Mouse (Mus musculus): Measurements from ENCODE around the gene Hspa1l. TPM values are rescaled to one million over a fixed set of nuclear protein-coding genes. Genes with fewer than 3 reads are reported as not detected.
"Not testable (repeated sequence)": the region's sequence is repeated elsewhere in the genome, so short reads cannot be mapped to it uniquely, and the experiment has no call there.

Hspa1l gene
- total RNA-seq, 4 experiments from 2014 or later, result 19.4 to 26.1 (median 20.2) TPM

GRCm38 (mm10) chr17:34971694-34972068 lies 822 bp upstream of the Hspa1l start:
- not testable (repeated sequence) for DNase-seq (ENCODE audit: low spot score in 2 of 2)

DNA sequence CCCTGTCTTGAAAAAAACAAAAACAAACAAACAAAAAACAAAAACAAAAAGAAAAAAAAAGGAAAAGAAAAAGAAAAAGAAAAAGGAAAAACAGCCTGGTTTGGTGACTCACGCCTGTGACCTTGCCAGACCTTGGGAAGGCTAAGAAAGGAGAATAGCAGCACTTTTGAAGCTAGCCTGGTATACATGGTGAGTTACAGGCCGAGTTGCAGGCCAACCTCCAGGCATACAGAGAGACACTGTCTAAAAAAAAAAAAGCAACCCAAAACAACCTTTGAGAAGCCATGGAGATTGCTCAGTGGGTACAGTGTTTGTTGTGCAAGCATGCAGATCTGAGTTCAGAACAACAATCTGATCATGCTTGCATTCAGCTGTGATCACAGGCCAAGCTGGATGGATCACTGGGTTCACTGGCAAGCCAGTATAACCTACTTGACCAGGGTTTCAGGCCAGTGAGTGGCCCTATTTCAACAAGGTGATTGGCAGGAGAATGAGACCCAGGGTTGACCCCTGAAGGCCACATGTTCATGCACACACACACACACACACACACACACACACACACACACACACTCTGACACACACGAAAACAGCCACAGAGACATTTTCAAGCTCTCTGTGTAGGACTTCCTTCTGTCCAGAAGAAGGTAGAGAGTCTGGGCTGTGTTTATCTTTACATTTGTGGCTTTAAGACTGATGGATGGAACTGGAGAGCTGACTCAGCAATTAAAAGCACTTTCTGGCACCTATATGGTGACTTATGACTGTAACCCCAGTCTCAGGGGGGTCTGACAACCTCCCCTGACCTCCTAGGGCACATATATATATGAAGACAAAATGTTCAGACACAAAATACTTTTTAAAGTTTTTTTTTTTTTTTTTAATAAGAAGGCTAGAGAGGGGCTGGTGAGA lies 3.3 kb downstream of the Hspa1l start:
- DNase-seq (ENCODE audit: low spot score in 2 of 2), result no peak

DNA sequence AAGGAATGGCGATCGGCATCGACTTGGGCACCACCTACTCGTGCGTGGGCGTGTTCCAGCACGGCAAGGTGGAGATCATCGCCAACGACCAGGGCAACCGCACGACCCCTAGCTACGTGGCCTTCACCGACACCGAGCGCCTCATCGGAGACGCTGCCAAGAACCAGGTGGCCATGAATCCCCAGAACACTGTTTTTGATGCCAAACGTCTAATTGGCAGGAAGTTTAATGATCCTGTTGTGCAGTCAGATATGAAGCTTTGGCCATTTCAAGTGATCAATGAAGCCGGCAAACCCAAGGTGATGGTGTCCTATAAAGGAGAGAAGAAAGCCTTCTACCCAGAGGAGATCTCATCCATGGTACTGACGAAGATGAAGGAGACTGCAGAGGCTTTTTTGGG lies 4.5 kb downstream of the Hspa1l start:
- no peak for DNase-seq (ENCODE audit: low spot score in 2 of 2)

DNA sequence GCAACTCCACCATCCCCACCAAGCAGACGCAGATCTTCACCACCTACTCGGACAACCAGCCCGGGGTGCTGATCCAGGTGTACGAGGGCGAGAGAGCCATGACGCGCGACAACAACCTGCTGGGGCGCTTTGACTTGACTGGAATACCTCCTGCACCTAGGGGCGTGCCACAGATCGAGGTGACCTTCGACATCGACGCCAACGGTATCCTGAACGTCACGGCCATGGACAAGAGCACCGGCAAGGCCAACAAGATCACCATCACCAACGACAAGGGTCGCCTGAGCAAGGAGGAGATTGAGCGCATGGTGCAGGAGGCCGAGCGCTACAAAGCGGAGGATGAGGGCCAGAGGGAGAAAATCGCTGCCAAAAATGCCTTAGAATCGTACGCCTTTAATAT lies 5.7 kb downstream of the Hspa1l start:
- DNase-seq (ENCODE audit: low spot score in 2 of 2), result no peak

DNA sequence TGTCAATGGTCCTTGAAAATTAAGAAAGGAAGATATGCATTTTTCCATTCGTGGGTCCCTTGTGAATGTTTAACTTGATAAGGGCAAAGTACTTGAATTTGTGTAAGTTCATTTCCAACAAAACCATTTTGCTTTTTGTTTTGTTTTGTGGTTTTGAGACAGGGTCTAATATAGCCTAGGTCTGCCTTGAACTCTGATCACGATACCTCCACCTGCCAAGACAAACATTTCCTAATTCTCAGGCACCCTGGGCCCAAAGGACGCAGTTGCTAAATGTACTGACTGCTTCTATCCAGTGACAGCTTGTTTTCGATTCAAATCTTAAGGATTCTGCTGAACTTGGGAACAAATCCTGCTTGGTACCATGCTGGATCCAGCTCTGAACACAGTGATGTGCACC lies 7.1 kb downstream of the Hspa1l start:
- DNase-seq (ENCODE audit: low spot score in 2 of 2), result no peak

DNA sequence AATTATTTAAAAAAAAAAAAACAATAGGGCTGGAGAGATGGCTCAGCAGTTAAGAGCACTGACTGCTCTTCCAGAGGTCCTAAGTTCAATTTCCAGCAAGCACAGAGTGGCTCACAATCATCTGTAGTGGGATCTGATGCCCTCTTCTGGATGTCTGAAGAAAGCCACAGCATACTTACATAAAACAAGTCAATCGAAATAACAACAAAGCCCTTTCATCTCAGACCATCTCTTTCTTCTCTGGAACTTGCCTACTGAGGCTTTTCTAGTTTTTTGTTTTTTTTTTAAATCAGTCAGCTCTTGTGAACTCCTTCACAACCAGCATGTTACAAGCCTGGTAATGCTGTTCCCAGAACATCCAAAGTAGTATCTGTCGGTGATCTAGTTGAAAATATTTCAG lies 8.2 kb downstream of the Hspa1l start:
- DNase-seq (ENCODE audit: low spot score in 2 of 2), result no peak

GRCm38 (mm10) chr17:34981690-34982180 lies 9.2 kb downstream of the Hspa1l start, which contains the start of gene Lsm2:
TSS of gene Lsm2 (plus strand) at chr17:34981862.
- DNase-seq (ENCODE audit: low spot score in 2 of 2), result peak; percentile 81 to 86

GRCm38 (mm10) chr17:34982328-34982727 lies 9.8 kb downstream of the Hspa1l start:
- no peak for DNase-seq (ENCODE audit: low spot score in 2 of 2)

DNA sequence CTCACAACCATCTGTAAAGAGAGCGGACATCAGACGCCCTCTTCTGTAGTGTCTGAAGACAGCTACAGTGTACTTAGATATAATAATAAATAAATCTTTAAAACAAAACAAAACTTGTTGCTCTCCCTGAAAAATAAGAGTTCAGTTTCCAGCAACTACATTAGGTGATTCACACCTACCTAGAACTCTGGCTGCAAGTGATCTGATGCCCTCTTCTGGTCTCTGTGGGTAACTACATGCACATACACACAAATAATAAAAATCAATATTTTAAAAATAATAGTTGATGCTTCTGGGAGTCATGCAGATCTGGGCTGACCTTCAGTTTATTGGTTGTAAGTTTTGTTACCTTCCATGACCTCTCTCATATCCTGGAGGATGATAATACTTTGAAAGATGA lies 11.7 kb downstream of the Hspa1l start:
- DNase-seq (ENCODE audit: low spot score in 2 of 2), result no peak

DNA sequence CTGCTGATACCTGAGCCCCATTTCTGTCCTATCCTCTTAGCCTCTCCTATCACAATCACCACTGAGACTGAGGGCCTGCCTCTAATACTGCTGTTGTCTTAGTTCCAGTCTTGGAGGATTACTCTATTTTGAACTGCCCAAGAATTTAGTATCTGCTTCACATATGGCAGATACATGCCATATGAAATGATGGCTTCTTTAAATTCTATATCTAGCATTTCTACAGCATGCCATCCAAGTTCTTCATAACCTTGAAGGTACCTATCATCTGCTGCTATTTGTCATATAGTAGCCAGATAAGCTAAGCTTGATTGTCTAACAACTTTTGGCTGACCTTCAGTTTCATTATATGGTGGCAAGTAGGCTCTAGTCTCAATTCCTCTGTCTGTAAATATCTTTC lies 22.2 kb downstream of the Hspa1l start:
- DNase-seq (ENCODE audit: low spot score in 2 of 2), result no peak

DNA sequence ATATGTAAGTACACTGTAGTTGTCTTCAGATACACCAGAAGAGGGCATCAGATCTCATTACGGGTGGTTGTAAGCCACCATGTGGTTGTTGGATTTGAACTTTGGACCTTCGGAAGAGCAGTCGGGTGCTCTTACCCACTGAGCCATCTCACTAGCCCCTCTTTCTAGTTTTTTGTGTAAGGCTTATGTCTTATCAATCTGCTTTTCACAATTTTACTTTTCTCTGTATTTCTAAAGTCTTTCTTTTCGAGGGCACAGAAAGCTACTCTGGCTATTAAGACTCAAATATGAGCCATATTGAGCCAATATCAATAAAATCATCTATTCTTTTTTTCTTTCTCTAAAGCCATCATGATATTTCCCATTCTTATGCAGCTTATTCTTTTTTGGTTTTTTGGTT lies 22.7 kb downstream of the Hspa1l start:
- DNase-seq (ENCODE audit: low spot score in 2 of 2), result not testable (repeated sequence)

- not testable (repeated sequence) for DNase-seq (ENCODE audit: low spot score in 2 of 2)
Measured at GRCm38 (mm10) chr17:34995927-34996326, 23.4 kb downstream of the Hspa1l start.

DNA sequence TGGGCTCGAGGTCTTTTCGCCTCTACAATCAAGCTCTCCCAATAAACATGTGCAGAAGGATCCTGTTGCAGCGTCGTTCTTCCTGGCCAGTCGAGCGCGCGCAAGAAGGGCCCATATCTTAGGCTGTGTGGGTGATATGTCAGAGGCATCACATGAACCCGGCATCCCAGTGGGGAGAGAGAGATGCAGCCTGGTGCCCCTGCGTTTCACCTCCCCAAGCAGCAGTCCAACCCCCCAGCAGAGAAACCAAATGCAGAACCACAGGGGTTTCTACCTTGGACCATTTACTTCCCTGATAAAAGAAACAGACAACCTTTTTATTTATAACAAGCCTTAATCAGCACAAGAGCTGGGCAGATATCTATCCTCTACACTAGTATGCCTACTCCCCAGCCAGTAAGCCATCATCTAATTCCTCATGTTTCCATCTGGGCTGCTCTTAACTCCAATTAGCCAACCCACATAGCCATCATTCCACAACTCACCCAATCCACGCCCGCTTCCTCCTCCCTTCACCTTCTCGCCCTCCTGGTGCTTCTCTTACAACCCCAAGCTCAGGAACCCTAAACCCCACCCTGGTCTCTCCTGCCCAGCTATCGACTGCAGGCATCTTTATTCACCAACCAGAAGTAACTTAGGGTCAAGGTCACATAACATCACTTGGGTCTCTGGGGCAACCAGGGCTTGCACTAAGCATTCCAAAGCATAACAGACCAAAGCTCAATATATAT lies 24.1 kb downstream of the Hspa1l start:
- no peak for DNase-seq (ENCODE audit: low spot score in 2 of 2)

DNA sequence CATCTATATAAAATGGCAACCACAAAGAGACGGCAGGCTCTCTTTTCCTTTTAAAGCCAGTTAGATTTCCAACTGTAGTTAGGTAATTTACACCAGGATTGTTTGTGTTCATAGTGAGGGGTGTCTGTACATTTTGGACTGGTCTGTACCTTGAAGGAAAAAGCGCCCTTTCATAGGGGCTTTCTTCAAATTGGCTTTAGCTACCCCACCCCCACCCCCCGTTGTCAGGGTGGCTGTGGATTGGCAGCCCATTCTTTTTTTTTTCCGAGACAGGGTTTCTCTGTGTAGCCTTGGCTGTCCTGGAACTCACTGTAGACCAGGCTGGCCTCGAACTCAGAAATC lies 24.6 kb downstream of the Hspa1l start:
- no peak for DNase-seq (ENCODE audit: low spot score in 2 of 2)

DNA sequence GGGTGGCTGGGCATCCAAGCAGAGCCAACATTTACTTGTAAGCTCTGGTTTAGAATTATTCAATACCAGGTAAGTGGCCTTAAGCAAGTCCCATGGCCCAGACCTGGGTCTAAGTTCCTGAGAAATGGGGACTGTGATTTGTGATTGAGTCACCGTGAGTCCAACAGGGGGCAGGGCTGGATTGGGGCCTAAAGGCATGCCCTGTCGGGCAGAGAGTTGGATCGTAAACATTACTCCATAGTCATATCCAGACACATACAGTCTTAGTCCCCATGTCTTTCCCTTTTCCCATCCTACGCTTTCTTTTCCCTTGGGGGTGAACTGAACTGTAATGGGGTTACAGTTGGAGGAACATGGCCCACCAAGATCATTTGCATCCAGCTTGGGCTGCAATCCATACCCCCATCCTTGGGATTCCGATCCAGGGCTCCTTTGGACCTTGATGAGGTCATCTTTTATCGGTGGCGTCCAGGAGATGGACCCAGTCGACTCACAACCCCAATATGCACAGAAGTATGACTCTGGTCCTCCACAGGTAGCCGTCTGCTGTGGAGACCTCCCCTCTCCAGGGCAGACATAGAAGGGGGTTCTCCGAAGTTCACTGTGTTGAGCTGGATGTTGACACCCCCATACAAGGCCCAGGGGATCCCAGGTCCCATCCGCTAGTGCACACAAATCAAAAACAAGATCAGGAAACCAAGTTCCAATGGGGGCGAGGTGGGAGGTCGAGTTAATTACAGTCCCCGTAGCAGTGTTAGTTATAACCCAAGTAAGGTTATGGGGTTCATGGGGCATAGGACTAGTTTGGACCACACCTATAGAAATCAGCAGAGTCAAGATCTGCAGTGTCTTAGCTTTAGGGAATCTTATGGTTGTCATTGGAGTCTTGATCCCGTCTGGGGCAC lies 26.3 kb downstream of the Hspa1l start:
- DNase-seq (ENCODE audit: low spot score in 2 of 2), result no peak

DNA sequence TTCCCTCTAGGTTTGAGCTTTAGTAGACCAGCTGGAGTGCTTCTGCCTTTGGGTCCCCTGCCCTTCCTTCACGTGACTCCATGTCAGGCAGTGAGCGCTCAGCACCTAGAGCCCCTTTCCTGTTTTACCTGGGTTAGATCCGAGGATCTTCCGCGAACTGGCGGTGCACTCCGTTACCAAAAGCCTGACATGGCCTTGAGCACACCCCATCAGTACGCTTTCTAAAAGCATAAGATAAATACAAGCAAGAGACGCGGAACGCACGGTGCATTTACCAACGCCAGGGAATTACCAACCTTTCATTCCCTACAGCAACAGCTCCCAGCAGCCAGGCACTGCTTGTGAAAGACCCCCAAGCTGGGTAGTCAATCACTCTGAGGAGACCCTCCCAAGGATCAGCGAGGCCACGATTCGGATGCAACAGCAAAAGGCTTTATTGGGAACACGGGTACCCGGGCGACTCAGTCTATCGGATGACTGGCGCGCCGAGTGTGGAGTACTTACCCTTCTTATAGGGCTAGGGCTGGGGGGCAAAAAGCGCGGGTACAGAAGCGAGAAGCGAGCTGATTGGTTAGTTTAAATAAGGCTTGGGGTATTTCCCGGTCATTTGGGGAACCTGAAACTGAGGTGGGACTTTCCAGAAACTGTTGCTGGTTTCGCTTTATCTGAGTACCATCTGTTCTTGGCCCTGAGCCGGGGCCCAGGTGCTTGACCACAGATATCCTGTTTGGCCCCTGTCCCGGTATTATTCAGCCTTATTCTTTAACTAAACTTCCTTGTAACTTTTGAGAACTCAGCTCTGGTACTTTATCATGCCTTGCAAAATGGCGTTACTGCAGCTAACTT lies 27.6 kb downstream of the Hspa1l start:
- not testable (repeated sequence) for DNase-seq (ENCODE audit: low spot score in 2 of 2)

DNA sequence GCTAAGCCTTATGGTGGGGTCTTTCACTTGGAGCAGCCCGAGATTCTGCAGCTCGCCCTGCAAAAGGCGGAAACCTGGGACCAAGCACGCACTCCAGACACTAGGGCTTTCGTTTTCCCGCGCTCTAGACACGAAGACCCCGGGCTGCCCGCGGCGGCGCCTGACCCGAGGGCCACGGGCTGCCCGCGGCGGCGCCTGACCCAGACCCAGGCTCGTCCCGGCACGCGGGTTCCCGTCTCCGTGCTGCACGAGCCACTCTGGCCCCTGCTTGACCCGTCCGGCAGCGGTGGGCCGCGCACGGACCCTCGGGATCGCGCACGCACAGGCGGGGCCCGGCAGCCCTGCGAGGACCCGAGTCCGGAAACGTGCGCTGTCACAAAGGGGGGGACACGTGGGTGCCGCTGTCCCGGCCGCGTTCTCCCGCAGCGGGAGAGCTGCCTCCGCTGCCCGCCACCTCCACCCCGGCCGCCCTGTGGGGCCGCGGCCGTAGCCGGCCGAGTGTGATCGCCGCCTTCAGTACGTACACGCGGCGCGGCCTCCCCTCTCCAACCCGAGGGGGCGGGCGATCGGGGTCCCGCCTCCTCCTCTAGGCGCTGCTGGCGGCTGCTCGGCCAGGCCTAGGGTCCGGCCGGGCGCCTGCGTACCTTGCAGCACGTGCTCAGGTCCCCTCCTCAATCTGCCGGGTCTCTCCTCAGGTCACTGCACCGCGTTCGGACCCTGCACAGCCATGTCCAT lies 28.4 kb downstream of the Hspa1l start, which contains the start of gene Vars:
Vars (plus strand) TSS at position 271 of the 735 bp plus-strand sequence.
- DNase-seq (ENCODE audit: low spot score in 2 of 2), result peak; percentile 78 to 79

DNA sequence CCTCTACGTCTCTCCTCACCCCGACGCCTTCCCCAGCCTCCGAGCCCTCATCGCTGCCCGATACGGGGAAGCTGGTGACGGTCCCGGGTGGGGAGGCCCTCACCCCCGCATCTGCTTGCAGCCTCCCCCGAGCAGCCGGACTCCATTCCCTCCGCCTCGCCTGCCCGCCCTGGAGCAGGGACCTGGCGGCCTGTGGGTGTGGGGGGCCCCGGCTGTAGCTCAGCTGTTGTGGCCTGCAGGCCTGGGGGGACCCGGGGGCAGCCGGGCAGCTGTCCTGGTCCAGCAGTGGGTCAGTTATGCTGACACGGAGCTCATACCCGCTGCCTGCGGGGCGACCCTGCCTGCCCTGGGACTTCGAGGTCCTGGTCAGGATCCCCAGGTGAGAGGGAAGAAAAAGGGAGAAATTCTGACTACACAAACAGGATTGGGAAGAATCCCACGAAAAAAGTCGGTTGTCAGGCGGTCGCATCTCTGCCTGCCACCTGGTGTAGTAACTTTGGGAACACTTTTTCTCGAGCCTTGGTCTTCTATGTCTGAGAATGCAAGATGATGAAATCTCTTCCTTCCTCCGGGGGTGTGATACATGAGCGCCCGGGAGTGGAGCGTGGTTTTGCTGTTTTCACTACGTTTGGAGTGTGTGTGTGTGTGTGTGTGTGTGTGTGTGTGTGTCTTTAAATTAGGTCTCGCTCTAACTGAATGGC lies 29.1 kb downstream of the Hspa1l start:
- no peak for DNase-seq (ENCODE audit: low spot score in 2 of 2)

All from gastrocnemius, adult 8-10 months (tissue).